Mouse (Mus musculus) left cerebral cortex, postnatal 36 days (tissue): ENCODE results near the gene Phf5a. TPM values are rescaled to one million over a fixed set of nuclear protein-coding genes. Genes with fewer than 3 reads are reported as not detected.

Source experiments
- DNase-seq, 2 experiments: peaks; one replicate each; pipeline ENCODE4 v3.0.0; 2021 to 2022; ENCODE audit warnings: low spot score in 2 of 2, mixed read lengths in 1 of 2
- intact Hi-C: fragments of 180-260 bp; cut with DNase I; formaldehyde crosslinking; loops from one replicate; pipeline ENCODE4 v1.15.1; 2025
- total RNA-seq, 2 experiments: library from RNA; stranded (reverse); gene quantifications; 2 replicates each; pipeline ENCODE4 v1.2.3; 2021

Phf5a gene
- total RNA-seq, 2 experiments from 2014 or later = 31.0 to 36.3 TPM

- intact Hi-C loops = no loop called here
Measured at GRCm38 (mm10) chr15:81852411-81853000, 19.2 kb downstream of the Phf5a start.

GRCm38 (mm10) chr15:81851375-81851774 lies 20.3 kb downstream of the Phf5a start:
- intact Hi-C loops = no loop called here
- no peak for DNase-seq

More at GRCm38 (mm10) chr15:81852411-81853000, 19.2 kb downstream of the Phf5a start:
- no peak for DNase-seq

- DNase-seq = no peak
- intact Hi-C loops = no loop called here
Measured at GRCm38 (mm10) chr15:81850718-81851117, 21.0 kb downstream of the Phf5a start.

GRCm38 (mm10) chr15:81849104-81849503 lies 22.6 kb downstream of the Phf5a start:
- DNase-seq = no peak
- intact Hi-C loops = no loop called here

GRCm38 (mm10) chr15:81848301-81848700 lies 23.4 kb downstream of the Phf5a start:
- no peak for DNase-seq
- intact Hi-C loops = no loop called here

- intact Hi-C loops = no loop called here
- DNase-seq = no peak
Measured at GRCm38 (mm10) chr15:81847861-81848260, 23.9 kb downstream of the Phf5a start.

GRCm38 (mm10) chr15:81847161-81847560 lies 24.6 kb downstream of the Phf5a start:
- DNase-seq = no peak
- intact Hi-C loops = no loop called here

GRCm38 (mm10) chr15:81846755-81847154 lies 25.0 kb downstream of the Phf5a start:
- intact Hi-C loops = no loop called here
- DNase-seq = no peak

- intact Hi-C loops = no loop called here
Measured at GRCm38 (mm10) chr15:81845724-81846123, 26.0 kb downstream of the Phf5a start.

GRCm38 (mm10) chr15:81845033-81845625 lies 26.6 kb downstream of the Phf5a start:
- DNase-seq = no peak
- intact Hi-C loops = no loop called here

More at GRCm38 (mm10) chr15:81845724-81846123, 26.0 kb downstream of the Phf5a start:
- DNase-seq = no peak

- no peak for DNase-seq
- intact Hi-C loops = no loop called here
Measured at GRCm38 (mm10) chr15:81842275-81842674, 29.4 kb downstream of the Phf5a start.

GRCm38 (mm10) chr15:81840306-81840705 lies 31.4 kb downstream of the Phf5a start:
- DNase-seq = no peak
- intact Hi-C loops = no loop called here

GRCm38 (mm10) chr15:81839634-81840033 lies 32.1 kb downstream of the Phf5a start:
- intact Hi-C loops = no loop called here

GRCm38 (mm10) chr15:81838554-81839235 lies 33.0 kb downstream of the Phf5a start:
- DNase-seq = no peak
- intact Hi-C loops = no loop called here

More at GRCm38 (mm10) chr15:81839634-81840033, 32.1 kb downstream of the Phf5a start:
- peak; percentile 69 to 78 for DNase-seq

GRCm38 (mm10) chr15:81836966-81837920 lies 34.5 kb downstream of the Phf5a start:
- intact Hi-C loops = no loop called here
- DNase-seq = no peak

- intact Hi-C loops = no loop called here
- DNase-seq = peak; percentile 91 to 92
Measured at GRCm38 (mm10) chr15:81836124-81836821, 35.4 kb downstream of the Phf5a start.

- DNase-seq = no peak
- intact Hi-C loops = no loop called here
Measured at GRCm38 (mm10) chr15:81835007-81835880, 36.5 kb downstream of the Phf5a start.

- intact Hi-C loops = no loop called here
Measured at GRCm38 (mm10) chr15:81834171-81834841, 37.4 kb downstream of the Phf5a start.

More at GRCm38 (mm10) chr15:81834171-81834841, 37.4 kb downstream of the Phf5a start:
- DNase-seq = no peak
